Mouse (Mus musculus): Measurements from ENCODE around the gene Phospho1. TPM values are rescaled to one million over a fixed set of nuclear protein-coding genes. Genes with fewer than 3 reads are reported as not detected.

Phospho1 gene
- polyA plus RNA-seq, 1 experiment from 2014 or later, result 0.51 TPM

Other genes with a start within 250 kb of the Phospho1 start
- gene Ngfr, start 236.8 kb upstream of the Phospho1 start, polyA plus RNA-seq (2014; fragmentation: Nextera tagmentation; extraction: Ambion mirVana), result 40.8 and 73.9 TPM in 2 replicates
- gene Phb, start 157.5 kb upstream of the Phospho1 start, polyA plus RNA-seq (2014; fragmentation: Nextera tagmentation; extraction: Ambion mirVana), result 183 and 185 TPM in 2 replicates
- 12.9 and 14.0 TPM in 2 replicates for gene Zfp652, start 111.8 kb upstream of the Phospho1 start, polyA plus RNA-seq (2014; fragmentation: Nextera tagmentation; extraction: Ambion mirVana)
- 1.4 and 2.5 TPM in 2 replicates for gene B130006D01Rik, start 100.9 kb upstream of the Phospho1 start, polyA plus RNA-seq (2014; fragmentation: Nextera tagmentation; extraction: Ambion mirVana)
- gene Gngt2, start 12.7 kb downstream of the Phospho1 start, polyA plus RNA-seq (2014; fragmentation: Nextera tagmentation; extraction: Ambion mirVana), result 0.95 and 4.9 TPM in 2 replicates
- gene Abi3, start 18.0 kb downstream of the Phospho1 start, polyA plus RNA-seq (2014; fragmentation: Nextera tagmentation; extraction: Ambion mirVana), result 0.64 and 2.1 TPM in 2 replicates
- not detected in 2 replicates for gene B4galnt2, start 90.4 kb downstream of the Phospho1 start, polyA plus RNA-seq (2014; fragmentation: Nextera tagmentation; extraction: Ambion mirVana)
- 3.0 and 5.9 TPM in 2 replicates for gene Igf2bp1, start 181.4 kb downstream of the Phospho1 start, polyA plus RNA-seq (2014; fragmentation: Nextera tagmentation; extraction: Ambion mirVana)
- not detected in 2 replicates for gene Gip, start 200.0 kb downstream of the Phospho1 start, polyA plus RNA-seq (2014; fragmentation: Nextera tagmentation; extraction: Ambion mirVana)
- 43.7 and 46.2 TPM in 2 replicates for gene Snf8, start 210.4 kb downstream of the Phospho1 start, polyA plus RNA-seq (2014; fragmentation: Nextera tagmentation; extraction: Ambion mirVana)
- gene Ube2z, start 240.9 kb downstream of the Phospho1 start, polyA plus RNA-seq (2014; fragmentation: Nextera tagmentation; extraction: Ambion mirVana), result 26.2 and 34.6 TPM in 2 replicates